ENCODE assay signal across 19 mouse cellular contexts in genomic region chr3:134259300-134259699, GRCm38 (mm10). TPM values are rescaled to one million over a fixed set of nuclear protein-coding genes. Genes with fewer than 3 reads are reported as not detected.
DNase-seq lines count a peak whose midpoint lies in the region; ATAC-seq lines count a peak whose summit lies in the region.
"Had no signal": no experiment of that assay in that cellular context is flagged by ENCODE, and none has a peak within 500 bp of the region (broad histone marks: within the 10 kb centered on the region; RNA-seq: fewer than 3 reads in every experiment).

No protein-coding gene starts in this region.

- 50% methylated on average over 3 of the region's 3 CpGs for WGBS in neural tube, embryonic 11.5 days
- 53% methylated on average over 3 of the region's 3 CpGs for WGBS in embryonic facial prominence, embryonic 10.5 days
- 33% methylated on average over 3 of the region's 3 CpGs for WGBS in midbrain, embryonic 11.5 days

- no peak overlapping the region for H3K9ac ChIP-seq in neural tube, embryonic 11.5 days (ENCODE audit: low read length)
- H3K9ac ChIP-seq in midbrain, embryonic 11.5 days (ENCODE audit: low read length): no peak overlapping the region
- H3K9ac ChIP-seq: embryonic facial prominence, embryonic 13.5 days; limb, embryonic 15.5 days had no signal

- H3K4me1 ChIP-seq in neural tube, embryonic 11.5 days (ENCODE audit: control insufficient read depth, insufficient read depth, low read length): peaks cover 6% of the 10 kb centered on the region
- H3K4me1 ChIP-seq in embryonic facial prominence, embryonic 10.5 days: peaks cover 6% of the 10 kb centered on the region; the same call in 1 of the 2 replicates
- H3K4me1 ChIP-seq in midbrain, embryonic 11.5 days (ENCODE audit: control insufficient read depth, insufficient read depth, low read length): peaks cover 10% of the 10 kb centered on the region; the same call in 1 of the 2 replicates
- H3K4me1 ChIP-seq: limb, embryonic 15.5 days had no signal

- H3K9me3 ChIP-seq in neural tube, embryonic 11.5 days (ENCODE audit: control insufficient read depth, low read length): no peaks in the 10 kb centered on the region
- H3K9me3 ChIP-seq in embryonic facial prominence, embryonic 10.5 days: no peaks in the 10 kb centered on the region
- no peaks in the 10 kb centered on the region for H3K9me3 ChIP-seq in midbrain, embryonic 11.5 days (ENCODE audit: control insufficient read depth, low read length)
- H3K9me3 ChIP-seq: embryonic facial prominence, embryonic 13.5 days; G1E; limb, embryonic 15.5 days had no signal

- no peaks in the 10 kb centered on the region for H3K27me3 ChIP-seq in neural tube, embryonic 11.5 days (ENCODE audit: control insufficient read depth, insufficient read depth, low read length)
- H3K27me3 ChIP-seq in embryonic facial prominence, embryonic 10.5 days (replicated peaks; ENCODE audit: low read depth, poor library complexity, severe bottlenecking): no peaks in the 10 kb centered on the region
- no peaks in the 10 kb centered on the region for H3K27me3 ChIP-seq in midbrain, embryonic 11.5 days (ENCODE audit: control insufficient read depth, insufficient read depth, low read length)
- H3K27me3 ChIP-seq: embryonic facial prominence, embryonic 13.5 days; limb, embryonic 15.5 days had no signal

- H3K4me2 ChIP-seq in neural tube, embryonic 11.5 days (ENCODE audit: low read depth): no peak overlapping the region
- peak overlapping the region; percentile 20; the same call in 1 of the 2 replicates for H3K4me2 ChIP-seq in midbrain, embryonic 11.5 days
- H3K4me2 ChIP-seq: embryonic facial prominence, embryonic 13.5 days; limb, embryonic 15.5 days had no signal

- no peaks in the 10 kb centered on the region for H3K36me3 ChIP-seq in neural tube, embryonic 11.5 days (ENCODE audit: control insufficient read depth, insufficient read depth, low read length)
- H3K36me3 ChIP-seq in embryonic facial prominence, embryonic 10.5 days (replicated peaks): no peaks in the 10 kb centered on the region
- no peaks in the 10 kb centered on the region for H3K36me3 ChIP-seq in midbrain, embryonic 11.5 days (ENCODE audit: control insufficient read depth, insufficient read depth, low read length)
- H3K36me3 ChIP-seq: embryonic facial prominence, embryonic 13.5 days; G1E; limb, embryonic 15.5 days had no signal

- H3K27ac ChIP-seq in neural tube, embryonic 11.5 days (ENCODE audit: low read depth, low read length): no peak overlapping the region
- H3K27ac ChIP-seq in embryonic facial prominence, embryonic 10.5 days (replicated peaks): no peak overlapping the region
- H3K27ac ChIP-seq in midbrain, embryonic 11.5 days (ENCODE audit: low read depth, low read length): no peak overlapping the region; the same call in 1 of the 2 replicates
- H3K27ac ChIP-seq: embryonic facial prominence, embryonic 13.5 days; limb, embryonic 15.5 days; stomach, postnatal 0 days had no signal

- DNase-seq in neural tube, embryonic 11.5 days (ENCODE audit: low spot score): peak; percentile 32
- no peak for DNase-seq in neural tube, embryonic 10.5 days (ENCODE audit: extremely low spot score, low spot score)
- DNase-seq in embryonic facial prominence, embryonic 10.5 days (ENCODE audit: low spot score): peak; percentile 24
- DNase-seq in midbrain, embryonic 11.5 days (ENCODE audit: low spot score, missing footprints): no peak
- no peak for DNase-seq in cerebellum, postnatal 25 days
- no peak for DNase-seq in layer of hippocampus, postnatal 14 days (ENCODE audit: low spot score in 2 of 2)
- DNase-seq in gastrocnemius, postnatal 4 days (ENCODE audit: low spot score in 2 of 2): no peak
- DNase-seq: adrenal gland, adult 8-10 months; cerebellum, adult 2 months; gastrocnemius, postnatal 10 days; heart, postnatal 36 days; kidney, adult 11 months; kidney, postnatal 10 days; lung, adult 18-20 months; lung, postnatal 4 days had no signal

- ATAC-seq in neural tube, embryonic 11.5 days (ENCODE audit: insufficient read depth, low FRiP score, low TSS enrichment): peak; percentile 64
- peak; percentile 80 for ATAC-seq in midbrain, embryonic 11.5 days (ENCODE audit: low FRiP score)

- no peak overlapping the region for H3K4me3 ChIP-seq in neural tube, embryonic 11.5 days (ENCODE audit: low read depth, low read length)
- no peak overlapping the region for H3K4me3 ChIP-seq in embryonic facial prominence, embryonic 10.5 days
- H3K4me3 ChIP-seq in midbrain, embryonic 11.5 days (ENCODE audit: low read depth, low read length): no peak overlapping the region
- H3K4me3 ChIP-seq: embryonic facial prominence, embryonic 13.5 days; limb, embryonic 15.5 days had no signal

RNA-seq across cellular contexts. Expression of gene Cxxc4, which starts 23.0 kb away (rescaled TPM):
- polyA plus RNA-seq in neural tube, embryonic 11.5 days (2014; fragmentation: Nextera tagmentation; extraction: Ambion mirVana): 25.2 and 26.6 TPM in 2 replicates
- polyA plus RNA-seq in embryonic facial prominence, embryonic 10.5 days (2016; fragmentation: Nextera tagmentation; extraction: Ambion mirVana): 8.7 and 9.3 TPM in 2 replicates
- polyA plus RNA-seq in midbrain, embryonic 11.5 days (2014; fragmentation: Nextera tagmentation; extraction: Ambion mirVana): 35.6 and 37.3 TPM in 2 replicates
- total RNA-seq in layer of hippocampus, postnatal 14 days (2021): 10 to 100 TPM; 12.2 to 14.5 TPM
- 1 to 10 TPM; 2.2 to 2.7 TPM for total RNA-seq in gastrocnemius, postnatal 4 days (2021)
- polyA plus RNA-seq: G1E had no signal

Comparison
In these comparisons a context has a peak if more than half of its experiments do, and no peak if none do; other contexts are left out.
1. DNase-seq: peak in neural tube, embryonic 11.5 days (single experiment) and embryonic facial prominence, embryonic 10.5 days (single experiment); none in neural tube, embryonic 10.5 days (single experiment), midbrain, embryonic 11.5 days (single experiment), cerebellum, postnatal 25 days (0 of 2), layer of hippocampus, postnatal 14 days (0 of 2) and gastrocnemius, postnatal 4 days (0 of 2).